Mouse (Mus musculus): ENCODE results near the gene Lcn8. TPM values are rescaled to one million over a fixed set of nuclear protein-coding genes. Genes with fewer than 3 reads are reported as not detected.
"Not testable (repeated sequence)": the region's sequence is repeated elsewhere in the genome, so short reads cannot be mapped to it uniquely, and the experiment has no call there.

Lcn8 gene
- polyA plus RNA-seq, 1 experiment from 2014 or later, result not detected

GRCm38 (mm10) chr2:25679559-25679958, 26.6 kb downstream of the Lcn8 start:
- 77% methylated on average over 6 of the region's 6 CpGs for whole genome bisulfite sequencing
- ATAC-seq (ENCODE audit: insufficient number of reproducible peaks, insufficient read depth, low FRiP score, low read depth), result no peak

GRCm38 (mm10) chr2:25682426-25682825, 29.5 kb downstream of the Lcn8 start, which contains the start of gene Lcn10:
TSS of gene Lcn10 (plus strand) at chr2:25682726.
- no peak for ATAC-seq (ENCODE audit: insufficient number of reproducible peaks, insufficient read depth, low FRiP score, low read depth)
- Histone ChIP-seq H3K27me3 (ENCODE audit: control insufficient read depth, insufficient read depth, low read length) (no peaks in the 10 kb centered on the region), H3K9ac (replicated peaks; ENCODE audit: low read depth, low read length) (no peak within 1 kb of the TSS), H3K4me3 (ENCODE audit: low read depth, low read length) (no peak within 1 kb of the TSS), H3K27ac (ENCODE audit: low read length) (no peak within 1 kb of the TSS), H3K9me3 (ENCODE audit: control insufficient read depth, low read depth, low read length) (no peaks in the 10 kb centered on the region), H3K4me1 (ENCODE audit: control insufficient read depth, insufficient read depth, low read length) (no peaks in the 10 kb centered on the region), H3K4me2 (replicated peaks; ENCODE audit: low read depth, low read length) (no peak within 1 kb of the TSS), H3K36me3 (ENCODE audit: control insufficient read depth, insufficient read depth, low read length) (no peaks in the 10 kb centered on the region)
- WGBS, result 73% methylated on average over 2 of the region's 2 CpGs

More at GRCm38 (mm10) chr2:25679559-25679958, 26.6 kb downstream of the Lcn8 start:
- Histone ChIP-seq H3K4me2 (replicated peaks; ENCODE audit: low read depth, low read length) (no peak overlapping the region), H3K36me3 (ENCODE audit: control insufficient read depth, insufficient read depth, low read length) (no peaks in the 10 kb centered on the region), H3K9me3 (ENCODE audit: control insufficient read depth, low read depth, low read length) (no peaks in the 10 kb centered on the region), H3K27ac (ENCODE audit: low read length) (no peak overlapping the region), H3K27me3 (ENCODE audit: control insufficient read depth, insufficient read depth, low read length) (no peaks in the 10 kb centered on the region), H3K9ac (replicated peaks; ENCODE audit: low read depth, low read length) (no peak overlapping the region), H3K4me3 (ENCODE audit: low read depth, low read length) (no peak overlapping the region), H3K4me1 (ENCODE audit: control insufficient read depth, insufficient read depth, low read length) (no peaks in the 10 kb centered on the region)

DNA sequence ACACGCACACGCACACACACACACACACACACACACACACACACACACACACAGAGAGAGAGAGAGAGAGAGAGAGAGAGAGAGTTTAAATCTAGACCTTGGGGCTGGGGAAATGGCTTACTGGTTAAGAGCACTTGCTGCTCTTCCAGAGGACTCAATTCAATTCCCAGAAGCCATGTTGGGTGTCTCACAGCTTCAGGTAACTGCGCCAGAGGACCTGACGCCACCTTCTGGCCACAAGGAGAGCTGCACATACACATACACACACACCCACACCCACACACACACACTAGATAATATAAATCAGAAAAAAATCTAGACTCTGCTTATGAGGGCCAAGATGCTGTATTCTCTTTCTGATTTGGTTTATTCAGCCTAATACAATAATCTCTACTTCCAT, 34.0 kb downstream of the Lcn8 start:
- Histone ChIP-seq H3K9me3 (ENCODE audit: control insufficient read depth, low read depth, low read length) (no peaks in the 10 kb centered on the region), H3K4me3 (ENCODE audit: low read depth, low read length) (no peak overlapping the region), H3K36me3 (ENCODE audit: control insufficient read depth, insufficient read depth, low read length) (no peaks in the 10 kb centered on the region), H3K27ac (ENCODE audit: low read length) (no peak overlapping the region), H3K27me3 (ENCODE audit: control insufficient read depth, insufficient read depth, low read length) (no peaks in the 10 kb centered on the region), H3K4me2 (replicated peaks; ENCODE audit: low read depth, low read length) (no peak overlapping the region), H3K4me1 (ENCODE audit: control insufficient read depth, insufficient read depth, low read length) (no peaks in the 10 kb centered on the region), H3K9ac (replicated peaks; ENCODE audit: low read depth, low read length) (no peak overlapping the region)
- WGBS, result 68% methylated on average over 4 of the region's 4 CpGs
- no peak for ATAC-seq (ENCODE audit: insufficient number of reproducible peaks, insufficient read depth, low FRiP score, low read depth)

- ATAC-seq (ENCODE audit: insufficient number of reproducible peaks, insufficient read depth, low FRiP score, low read depth), result 0 out of 2 replicates have a peak, but pooled peaks have one; percentile 37
- H3K4me1 ChIP-seq (ENCODE audit: control insufficient read depth, insufficient read depth, low read length), result no peaks in the 10 kb centered on the region
These were observed 41.7 kb downstream of the Lcn8 start for GRCm38 (mm10) chr2:25694605-25695004.

DNA sequence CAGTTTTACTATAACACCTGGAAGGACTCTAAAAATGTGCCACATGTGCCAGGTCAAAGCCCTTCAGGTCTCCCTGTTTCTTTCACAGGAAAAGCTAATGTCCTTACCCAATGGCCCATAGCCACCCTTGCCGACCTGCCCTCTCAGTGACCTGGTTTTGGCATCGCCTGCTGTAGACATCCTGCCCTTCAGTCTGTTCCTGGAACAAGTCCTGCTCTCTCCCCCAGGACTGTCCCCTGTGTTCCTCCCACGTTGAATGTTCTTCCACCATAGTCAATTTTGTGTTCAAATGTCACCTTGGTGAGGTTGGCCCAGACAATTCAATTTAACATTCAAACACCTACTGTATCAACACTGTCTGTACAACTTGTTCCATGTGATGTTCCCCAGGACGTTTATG, 44.0 kb downstream of the Lcn8 start:
- Histone ChIP-seq H3K4me1 (ENCODE audit: control insufficient read depth, insufficient read depth, low read length) (no peaks in the 10 kb centered on the region), H3K9ac (replicated peaks; ENCODE audit: low read depth, low read length) (no peak overlapping the region), H3K9me3 (ENCODE audit: control insufficient read depth, low read depth, low read length) (no peaks in the 10 kb centered on the region), H3K36me3 (ENCODE audit: control insufficient read depth, insufficient read depth, low read length) (no peaks in the 10 kb centered on the region), H3K27ac (ENCODE audit: low read length) (no peak overlapping the region), H3K4me3 (ENCODE audit: low read depth, low read length) (no peak overlapping the region), H3K4me2 (replicated peaks; ENCODE audit: low read depth, low read length) (no peak overlapping the region), H3K27me3 (ENCODE audit: control insufficient read depth, insufficient read depth, low read length) (no peaks in the 10 kb centered on the region)
- no peak for ATAC-seq (ENCODE audit: insufficient number of reproducible peaks, insufficient read depth, low FRiP score, low read depth)
- WGBS, result 65% methylated on average over 4 of the region's 4 CpGs

More at GRCm38 (mm10) chr2:25694605-25695004, 41.7 kb downstream of the Lcn8 start:
- Histone ChIP-seq H3K4me2 (replicated peaks; ENCODE audit: low read depth, low read length) (no peak overlapping the region), H3K9me3 (ENCODE audit: control insufficient read depth, low read depth, low read length) (no peaks in the 10 kb centered on the region), H3K36me3 (ENCODE audit: control insufficient read depth, insufficient read depth, low read length) (no peaks in the 10 kb centered on the region), H3K4me3 (ENCODE audit: low read depth, low read length) (no peak overlapping the region), H3K27ac (ENCODE audit: low read length) (no peak overlapping the region), H3K27me3 (ENCODE audit: control insufficient read depth, insufficient read depth, low read length) (no peaks in the 10 kb centered on the region), H3K9ac (replicated peaks; ENCODE audit: low read depth, low read length) (no peak overlapping the region)

DNA sequence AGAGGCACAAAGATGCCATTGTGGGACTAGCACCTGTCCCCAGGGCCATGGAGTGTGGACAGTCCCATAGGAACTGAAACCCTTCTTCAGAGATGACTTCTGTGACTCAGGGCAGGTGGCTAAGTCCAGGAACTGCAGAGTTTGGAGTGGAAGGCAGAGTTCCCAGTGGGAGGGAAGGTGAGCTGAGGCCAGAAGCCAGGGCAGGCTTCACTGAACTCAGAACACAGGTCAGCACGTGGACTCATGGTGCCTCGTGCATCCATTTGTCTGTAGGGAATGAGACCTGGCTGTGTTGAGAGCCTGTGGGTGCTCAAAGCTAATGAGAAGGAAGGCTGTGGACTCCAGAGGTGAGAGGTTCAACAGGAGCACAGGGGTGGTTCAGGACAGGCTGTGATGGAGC, 45.8 kb downstream of the Lcn8 start:
- no peak for ATAC-seq (ENCODE audit: insufficient number of reproducible peaks, insufficient read depth, low FRiP score, low read depth)
- Histone ChIP-seq H3K27ac (ENCODE audit: low read length) (no peak overlapping the region), H3K36me3 (ENCODE audit: control insufficient read depth, insufficient read depth, low read length) (no peaks in the 10 kb centered on the region), H3K9me3 (ENCODE audit: control insufficient read depth, low read depth, low read length) (no peaks in the 10 kb centered on the region), H3K27me3 (ENCODE audit: control insufficient read depth, insufficient read depth, low read length) (no peaks in the 10 kb centered on the region), H3K4me1 (ENCODE audit: control insufficient read depth, insufficient read depth, low read length) (no peaks in the 10 kb centered on the region), H3K9ac (replicated peaks; ENCODE audit: low read depth, low read length) (no peak overlapping the region), H3K4me3 (ENCODE audit: low read depth, low read length) (no peak overlapping the region), H3K4me2 (replicated peaks; ENCODE audit: low read depth, low read length) (no peak overlapping the region)
- WGBS, result 74% methylated on average over 2 of the region's 2 CpGs

DNA sequence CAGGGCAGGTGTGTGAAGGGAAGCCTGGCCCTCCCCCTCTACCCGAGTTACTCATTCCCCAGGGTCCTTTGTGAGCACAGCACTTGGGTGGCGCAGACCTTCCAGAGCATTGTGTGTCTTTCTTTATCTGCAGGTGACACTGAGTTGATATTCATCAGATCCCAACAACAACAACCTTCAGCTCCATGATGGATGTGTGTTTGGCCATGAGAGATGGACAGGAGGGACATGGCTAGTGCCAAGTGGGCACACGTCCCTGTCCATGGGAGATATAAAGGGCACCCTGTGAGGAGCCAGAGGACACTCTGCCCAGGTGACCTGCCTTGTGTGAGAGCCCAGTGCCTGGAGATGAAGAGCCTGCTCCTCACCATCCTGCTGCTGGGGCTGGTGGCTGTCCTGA, 46.8 kb downstream of the Lcn8 start, which contains the start of gene Obp2a:
Obp2a (plus strand) TSS at position 301 of the 400 bp plus-strand sequence.
- H3K9ac ChIP-seq (replicated peaks; ENCODE audit: low read depth, low read length); H3K27ac ChIP-seq (ENCODE audit: low read length); H3K4me3 ChIP-seq (ENCODE audit: low read depth, low read length); H3K4me2 ChIP-seq (replicated peaks; ENCODE audit: low read depth, low read length); H3K27me3 ChIP-seq (ENCODE audit: control insufficient read depth, insufficient read depth, low read length); H3K36me3 ChIP-seq (ENCODE audit: control insufficient read depth, insufficient read depth, low read length); H3K9me3 ChIP-seq (ENCODE audit: control insufficient read depth, low read depth, low read length); ATAC-seq (ENCODE audit: insufficient number of reproducible peaks, insufficient read depth, low FRiP score, low read depth); H3K4me1 ChIP-seq (ENCODE audit: control insufficient read depth, insufficient read depth, low read length): not testable (repeated sequence)
- 77% methylated on average over 3 of the region's 3 CpGs for WGBS

DNA sequence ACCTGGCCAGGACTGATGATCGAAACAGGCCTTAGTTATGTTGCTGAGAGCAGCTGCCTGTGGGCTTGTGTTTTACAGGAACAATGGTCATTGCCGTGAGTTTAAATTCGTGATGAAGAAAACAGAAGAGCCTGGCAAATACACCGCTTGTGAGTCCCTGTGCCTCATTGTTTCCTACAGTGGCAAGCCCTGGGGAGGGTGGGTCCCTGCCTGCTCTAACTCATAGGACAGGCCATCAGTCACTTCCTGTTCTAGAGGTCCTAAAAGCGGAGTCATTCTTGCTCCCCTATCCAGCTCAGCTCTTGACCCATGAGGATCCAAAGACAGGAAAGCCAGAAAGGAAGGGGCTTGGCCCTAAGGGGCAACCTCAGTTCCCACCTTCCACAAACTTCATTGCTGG, 48.1 kb downstream of the Lcn8 start:
- Histone ChIP-seq H3K36me3 (ENCODE audit: control insufficient read depth, insufficient read depth, low read length) (no peaks in the 10 kb centered on the region), H3K9me3 (ENCODE audit: control insufficient read depth, low read depth, low read length) (no peaks in the 10 kb centered on the region), H3K27ac (ENCODE audit: low read length) (no peak overlapping the region), H3K27me3 (ENCODE audit: control insufficient read depth, insufficient read depth, low read length) (no peaks in the 10 kb centered on the region), H3K4me1 (ENCODE audit: control insufficient read depth, insufficient read depth, low read length) (no peaks in the 10 kb centered on the region), H3K9ac (replicated peaks; ENCODE audit: low read depth, low read length) (no peak overlapping the region), H3K4me2 (replicated peaks; ENCODE audit: low read depth, low read length) (no peak overlapping the region), H3K4me3 (ENCODE audit: low read depth, low read length) (no peak overlapping the region)
- WGBS, result 75% methylated on average over 5 of the region's 5 CpGs
- ATAC-seq (ENCODE audit: insufficient number of reproducible peaks, insufficient read depth, low FRiP score, low read depth), result no peak

GRCm38 (mm10) chr2:25703706-25704105, 50.8 kb downstream of the Lcn8 start:
- whole genome bisulfite sequencing, result 77% methylated on average over 4 of the region's 4 CpGs
- H3K27me3 ChIP-seq (ENCODE audit: control insufficient read depth, insufficient read depth, low read length), result no peaks in the 10 kb centered on the region
- H3K4me1 ChIP-seq (ENCODE audit: control insufficient read depth, insufficient read depth, low read length), result peaks cover 3% of the 10 kb centered on the region; the same call in 1 of the 2 replicates
- H3K4me3 ChIP-seq (ENCODE audit: low read depth, low read length), result no peak overlapping the region
- H3K4me2 ChIP-seq (replicated peaks; ENCODE audit: low read depth, low read length), result no peak overlapping the region
- 0 out of 2 replicates have a peak, but pooled peaks cover 3% of the 10 kb centered on the region for H3K36me3 ChIP-seq (ENCODE audit: control insufficient read depth, insufficient read depth, low read length)
- no peaks in the 10 kb centered on the region for H3K9me3 ChIP-seq (ENCODE audit: control insufficient read depth, low read depth, low read length)
- H3K9ac ChIP-seq (replicated peaks; ENCODE audit: low read depth, low read length), result no peak overlapping the region
- no peak for ATAC-seq (ENCODE audit: insufficient number of reproducible peaks, insufficient read depth, low FRiP score, low read depth)
- no peak overlapping the region for H3K27ac ChIP-seq (ENCODE audit: low read length)
